ENCODE assay signal across 11 mouse cellular contexts in the genomic region with DNA sequence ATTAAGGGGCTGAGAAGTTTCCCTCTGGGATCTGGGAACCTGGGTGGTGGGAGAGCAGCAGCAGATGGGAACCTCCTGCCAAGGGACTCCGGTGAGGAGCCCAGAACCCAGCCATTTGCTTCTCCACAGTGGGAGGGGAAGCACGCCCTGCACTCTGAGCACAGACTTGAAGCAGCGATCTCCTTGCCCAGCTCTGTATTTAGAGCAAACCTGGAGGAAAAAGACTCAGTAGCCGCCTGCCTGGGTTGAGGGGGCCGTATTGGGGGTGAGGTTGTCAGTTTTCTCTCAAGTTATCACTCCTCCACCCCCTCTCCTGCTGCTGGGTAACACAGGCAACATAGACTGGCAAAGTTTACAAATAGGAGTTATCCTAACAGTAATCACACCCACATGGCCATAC. TPM values are rescaled to one million over a fixed set of nuclear protein-coding genes. Genes with fewer than 3 reads are reported as not detected.
A peak's percentile ranks its signal among the peaks of the same experiment; 100 is the strongest.
DNase-seq lines count a peak whose midpoint lies in the region; ATAC-seq and TF ChIP-seq lines count a peak whose summit lies in the region.
"Had no signal": no experiment of that assay in that cellular context is flagged by ENCODE, and none has a peak within 500 bp of the region (broad histone marks: within the 10 kb centered on the region; RNA-seq: fewer than 3 reads in every experiment).

No protein-coding gene starts in this region.

- no peaks in the 10 kb centered on the region for H3K9me3 ChIP-seq in kidney, embryonic 15.5 days (replicated peaks)
- H3K9me3 ChIP-seq in G1E (replicated peaks): no peaks in the 10 kb centered on the region
- H3K9me3 ChIP-seq in forebrain, embryonic 15.5 days: no peaks in the 10 kb centered on the region
- no peaks in the 10 kb centered on the region for H3K9me3 ChIP-seq in liver, embryonic 15.5 days (replicated peaks)

- H3K9ac ChIP-seq in kidney, embryonic 15.5 days: no peak overlapping the region
- peak overlapping the region; percentile 15 for H3K9ac ChIP-seq in forebrain, embryonic 15.5 days (replicated peaks)
- no peak overlapping the region for H3K9ac ChIP-seq in liver, embryonic 15.5 days

- peaks cover 92% of the 10 kb centered on the region for H3K27me3 ChIP-seq in kidney, embryonic 15.5 days
- peaks cover 39% of the 10 kb centered on the region for H3K27me3 ChIP-seq in G1E (ENCODE audit: insufficient read depth, low read length)
- H3K27me3 ChIP-seq in forebrain, embryonic 15.5 days: no peaks in the 10 kb centered on the region
- peaks cover 81% of the 10 kb centered on the region for H3K27me3 ChIP-seq in liver, embryonic 15.5 days

- 18% methylated on average over 5 of the region's 5 CpGs for WGBS in kidney, embryonic 15.5 days
- WGBS in forebrain, embryonic 15.5 days: 19% methylated on average over 5 of the region's 5 CpGs
- WGBS in liver, embryonic 15.5 days (ENCODE audit: insufficient replicate concordance): 19% methylated on average over 5 of the region's 5 CpGs
- WGBS in lung, adult 2 months: 12% methylated on average over 5 of the region's 5 CpGs

- H3K36me3 ChIP-seq in kidney, embryonic 15.5 days: no peaks in the 10 kb centered on the region
- H3K36me3 ChIP-seq in G1E (replicated peaks): no peaks in the 10 kb centered on the region
- no peaks in the 10 kb centered on the region for H3K36me3 ChIP-seq in forebrain, embryonic 15.5 days
- no peaks in the 10 kb centered on the region for H3K36me3 ChIP-seq in liver, embryonic 15.5 days (replicated peaks)

- DNase-seq in kidney, adult 9 months: no peak
- no peak for DNase-seq in G1E (ENCODE audit: low spot score)
- no peak for DNase-seq in spleen, postnatal 36 days (ENCODE audit: low spot score in 2 of 2)
- no peak for DNase-seq in lung, adult 2 months

- ATAC-seq in kidney, embryonic 15.5 days (replicated peaks; ENCODE audit: low FRiP score): no peak
- ATAC-seq in G1E (ENCODE audit: extremely low read depth, insufficient number of reproducible peaks, low FRiP score, poor library complexity, severe bottlenecking): no peak
- peak; percentile 42 for ATAC-seq in forebrain, embryonic 15.5 days (replicated peaks)
- ATAC-seq in liver, embryonic 15.5 days (ENCODE audit: insufficient read depth): no peak
- ATAC-seq in CD4-positive, CD25-positive, alpha-beta regulatory T cell, adult 4 months: no peak

- no peak for TF ChIP-seq CTCF in G1E (IDR thresholded peaks at IDR 0.05; ENCODE audit: low read depth, low read length)
- no peak for TF ChIP-seq CTCF in lung, adult 2 months (IDR thresholded peaks at IDR 0.05; ENCODE audit: insufficient read depth, low read length)

- no peak for TF ChIP-seq POLR2A in lung, adult 2 months (IDR thresholded peaks at IDR 0.05; ENCODE audit: borderline replicate concordance, extremely low read depth, low read depth, low read length)

- H3K27ac ChIP-seq in kidney, embryonic 15.5 days: no peak overlapping the region
- peak overlapping the region; percentile 75 for H3K27ac ChIP-seq in forebrain, embryonic 15.5 days (replicated peaks)
- H3K27ac ChIP-seq in liver, embryonic 15.5 days (replicated peaks): no peak overlapping the region

- H3K4me1 ChIP-seq in kidney, embryonic 15.5 days: peaks cover 10% of the 10 kb centered on the region; the same call in 1 of the 2 replicates
- H3K4me1 ChIP-seq in G1E (ENCODE audit: insufficient read depth, low read depth, low read length): peaks cover 16% of the 10 kb centered on the region; the same call in 1 of the 2 replicates
- H3K4me1 ChIP-seq in forebrain, embryonic 15.5 days: peaks cover 14% of the 10 kb centered on the region; the same call in 1 of the 2 replicates
- no peaks in the 10 kb centered on the region for H3K4me1 ChIP-seq in liver, embryonic 15.5 days (replicated peaks)
- H3K4me1 ChIP-seq in lung, adult 2 months (ENCODE audit: control insufficient read depth, insufficient read depth, low read length): no peaks in the 10 kb centered on the region

- peak overlapping the region; percentile 45 for H3K4me2 ChIP-seq in kidney, embryonic 15.5 days
- peak overlapping the region; percentile 40 for H3K4me2 ChIP-seq in forebrain, embryonic 15.5 days (replicated peaks)
- H3K4me2 ChIP-seq in liver, embryonic 15.5 days: 0 out of 2 replicates have a peak overlapping the region, but pooled peaks have one; percentile 32

- 0 out of 2 replicates have a peak overlapping the region, but pooled peaks have one; percentile 14 for H3K4me3 ChIP-seq in kidney, embryonic 15.5 days (replicated peaks)
- H3K4me3 ChIP-seq in G1E (ENCODE audit: low read depth, low read length): peak overlapping the region; percentile 44; the same call in 1 of the 2 replicates
- peak overlapping the region; percentile 31 for H3K4me3 ChIP-seq in forebrain, embryonic 15.5 days
- H3K4me3 ChIP-seq in liver, embryonic 15.5 days (replicated peaks): no peak overlapping the region
- H3K4me3 ChIP-seq in lung, adult 2 months (replicated peaks; ENCODE audit: extremely low read depth, low read depth, low read length): no peak overlapping the region

RNA-seq across cellular contexts. Expression of a gene that starts 4.5 kb away (rescaled TPM):
- 0.31 and 0.43 TPM in 2 replicates for polyA plus RNA-seq in kidney, embryonic 15.5 days (2015; fragmentation: Nextera tagmentation; extraction: Ambion mirVana)
- total RNA-seq in G1E (2014; fragmentation: Nextera tagmentation) (not detected in 2 replicates), G1E (2017) (0.11 TPM in 1 of 2 replicates, not detected in the other)
- polyA plus RNA-seq in G1E (2012): 0.18 and 0.25 TPM in 2 replicates
- 62.6 and 62.8 TPM in 2 replicates for polyA plus RNA-seq in forebrain, embryonic 15.5 days (2015; fragmentation: Nextera tagmentation; extraction: Ambion mirVana)
- polyA plus RNA-seq in liver, embryonic 15.5 days (2015; fragmentation: Nextera tagmentation; extraction: Ambion mirVana): 0.05 TPM in 1 of 2 replicates, not detected in the other
- polyA plus RNA-seq in CD4-positive, CD25-positive, alpha-beta regulatory T cell, adult 4 months (2017; shearing (Covaris generic)): not detected
- polyA plus RNA-seq in lung, adult 2 months (2012; rRNA removed): 0.05 TPM in 1 of 2 replicates, not detected in the other
- total RNA-seq: granulocyte monocyte progenitor cell, adult 5-6 weeks had no signal
- polyA plus RNA-seq: cerebellum, adult 2 months; liver, embryonic 16.5 days had no signal

Comparison
In these comparisons a context has a peak if more than half of its experiments do, and no peak if none do; other contexts are left out.
1. H3K4me3 ChIP-seq: peak in kidney, embryonic 15.5 days (single experiment), G1E (single experiment) and forebrain, embryonic 15.5 days (single experiment); none in liver, embryonic 15.5 days (single experiment) and lung, adult 2 months (single experiment).
2. RNA of a gene that starts 4.5 kb away (polyA plus RNA-seq): 62.6 to 62.8 TPM in forebrain, embryonic 15.5 days; 0.31 to 0.43 TPM in kidney, embryonic 15.5 days, not detected in CD4-positive, CD25-positive, alpha-beta regulatory T cell, adult 4 months, 0.18 to 0.25 TPM in G1E, 0.05 TPM in lung, adult 2 months and 0.05 TPM in liver, embryonic 15.5 days; every median in the first group is over 10 times any median in the second.
3. Peak in every context shown above with its lines, with median percentiles within 50 percentile points of each other: H3K4me2 ChIP-seq.